23 mouse cellular contexts compared by ENCODE assay signal in genomic region chr14:121958751-121959537, GRCm38 (mm10). TPM values are rescaled to one million over a fixed set of nuclear protein-coding genes. Genes with fewer than 3 reads are reported as not detected.
DNase-seq lines count a peak whose midpoint lies in the region; ATAC-seq lines count a peak whose summit lies in the region.
"Had no signal": no experiment of that assay in that cellular context is flagged by ENCODE, and none has a peak within 500 bp of the region (broad histone marks: within the 10 kb centered on the region; RNA-seq: fewer than 3 reads in every experiment).

No protein-coding gene starts in this region.

- H3K36me3 ChIP-seq in intestine, embryonic 16.5 days (ENCODE audit: control insufficient read depth, insufficient read depth, low read length): no peaks in the 10 kb centered on the region; the same call in 1 of the 2 replicates
- peaks cover 14% of the 10 kb centered on the region for H3K36me3 ChIP-seq in splenic B cell, adult 2 months (ENCODE audit: control insufficient read depth, insufficient read depth, low read length, poor library complexity, severe bottlenecking)
- peaks cover 10% of the 10 kb centered on the region for H3K36me3 ChIP-seq in midbrain, embryonic 10.5 days
- H3K36me3 ChIP-seq: lung, embryonic 15.5 days had no signal

- H3K4me2 ChIP-seq in intestine, embryonic 16.5 days (ENCODE audit: low read depth, low read length): no peak overlapping the region
- H3K4me2 ChIP-seq: limb, embryonic 12.5 days; liver, embryonic 13.5 days; lung, embryonic 15.5 days; stomach, embryonic 15.5 days had no signal

- no peaks in the 10 kb centered on the region for H3K9me3 ChIP-seq in intestine, embryonic 16.5 days (ENCODE audit: control insufficient read depth, low read length)
- no peaks in the 10 kb centered on the region for H3K9me3 ChIP-seq in midbrain, embryonic 10.5 days (replicated peaks)
- H3K9me3 ChIP-seq: embryonic facial prominence, embryonic 10.5 days; limb, embryonic 12.5 days; liver, embryonic 13.5 days; lung, embryonic 15.5 days; megakaryocyte, embryonic 14.5 days; stomach, embryonic 15.5 days had no signal

- no peak overlapping the region for H3K27ac ChIP-seq in intestine, embryonic 16.5 days (ENCODE audit: low read length)
- H3K27ac ChIP-seq in midbrain, embryonic 10.5 days (replicated peaks): no peak overlapping the region
- H3K27ac ChIP-seq: embryonic facial prominence, embryonic 10.5 days; gastrocnemius, adult 2 months; hindbrain, postnatal 0 days; limb, embryonic 12.5 days; liver, embryonic 13.5 days; lung, embryonic 15.5 days; stomach, embryonic 15.5 days had no signal

- DNase-seq in kidney, postnatal 10 days: peak; percentile 28
- no peak for DNase-seq in kidney, postnatal 4 days
- peak; percentile 37 for DNase-seq in splenic B cell, adult 2 months (ENCODE audit: low read depth, low spot score)
- DNase-seq in midbrain, embryonic 10.5 days (ENCODE audit: low spot score): no peak
- DNase-seq: adrenal gland, adult 8-10 months; cerebellum, adult 11-12 months; cerebellum, postnatal 36 days; gastrocnemius, adult 2 months; heart, postnatal 14 days; liver, embryonic 13.5 days; retina, postnatal 1 day had no signal

- H3K4me3 ChIP-seq in intestine, embryonic 16.5 days (ENCODE audit: low read length): no peak overlapping the region
- H3K4me3 ChIP-seq in midbrain, embryonic 10.5 days: no peak overlapping the region
- H3K4me3 ChIP-seq: embryonic facial prominence, embryonic 10.5 days; gastrocnemius, adult 2 months; limb, embryonic 12.5 days; liver, embryonic 13.5 days; lung, embryonic 15.5 days; megakaryocyte, embryonic 14.5 days; stomach, embryonic 15.5 days had no signal

- peak; percentile 60 for ATAC-seq in common myeloid progenitor, adult 5-6 weeks (replicated peaks; ENCODE audit: low read depth, poor library complexity, severe bottlenecking)
- peak; percentile 63 for ATAC-seq in intestine, embryonic 16.5 days
- no peak for ATAC-seq in erythroid progenitor cell, adult 5-6 weeks (replicated peaks; ENCODE audit: low FRiP score, poor library complexity, severe bottlenecking)
- ATAC-seq: forebrain, embryonic 16.5 days; hindbrain, postnatal 0 days had no signal

- peaks cover 18% of the 10 kb centered on the region for H3K4me1 ChIP-seq in intestine, embryonic 16.5 days (ENCODE audit: control insufficient read depth, insufficient read depth, low read length)
- H3K4me1 ChIP-seq in midbrain, embryonic 10.5 days: peaks cover 4% of the 10 kb centered on the region; the same call in 1 of the 2 replicates

- no peak overlapping the region for H3K9ac ChIP-seq in intestine, embryonic 16.5 days (ENCODE audit: low read depth, low read length)
- H3K9ac ChIP-seq: limb, embryonic 12.5 days; liver, embryonic 13.5 days; lung, embryonic 15.5 days; stomach, embryonic 15.5 days had no signal

- WGBS in intestine, embryonic 16.5 days: 49% methylated on average over 10 of the region's 10 CpGs
- WGBS in midbrain, embryonic 10.5 days: 89% methylated on average over 10 of the region's 10 CpGs

- no peaks in the 10 kb centered on the region for H3K27me3 ChIP-seq in intestine, embryonic 16.5 days (replicated peaks; ENCODE audit: control insufficient read depth, insufficient read depth, low read length)
- no peaks in the 10 kb centered on the region for H3K27me3 ChIP-seq in splenic B cell, adult 2 months (ENCODE audit: control insufficient read depth, insufficient read depth, low read length, poor library complexity, severe bottlenecking)
- H3K27me3 ChIP-seq in midbrain, embryonic 10.5 days (ENCODE audit: low read depth, poor library complexity, severe bottlenecking): no peaks in the 10 kb centered on the region
- H3K27me3 ChIP-seq: limb, embryonic 12.5 days; liver, embryonic 13.5 days; lung, embryonic 15.5 days; megakaryocyte, embryonic 14.5 days; stomach, embryonic 15.5 days had no signal

RNA-seq across cellular contexts. Expression of gene Gpr183, which starts 6.1 kb away (rescaled TPM):
- 2.9 and 8.1 TPM in 2 replicates for total RNA-seq in common myeloid progenitor, adult 5-6 weeks (2017)
- 3.7 and 4.1 TPM in 2 replicates for polyA plus RNA-seq in intestine, embryonic 16.5 days (2015; fragmentation: Nextera tagmentation; extraction: Ambion mirVana)
- 2.5 and 4.3 TPM in 2 replicates for total RNA-seq in erythroid progenitor cell, adult 5-6 weeks (2015; ENCODE audit: low replicate concordance)
- total RNA-seq in erythroid progenitor cell, adult 5-6 weeks (2017; ENCODE audit: low replicate concordance): 1.2 and 1.5 TPM in 2 replicates
- polyA plus RNA-seq in midbrain, embryonic 10.5 days (2016; fragmentation: Nextera tagmentation; extraction: Ambion mirVana): 1.8 and 1.9 TPM in 2 replicates

RNA-seq across cellular contexts. Expression of gene Gpr18, which starts 43.4 kb away (rescaled TPM):
- total RNA-seq in common myeloid progenitor, adult 5-6 weeks (2017): 1.7 and 3.7 TPM in 2 replicates
- polyA plus RNA-seq in intestine, embryonic 16.5 days (2015; fragmentation: Nextera tagmentation; extraction: Ambion mirVana): 0.34 and 0.38 TPM in 2 replicates
- total RNA-seq in erythroid progenitor cell, adult 5-6 weeks (2015; ENCODE audit: low replicate concordance): 4.0 TPM in 1 of 2 replicates, not detected in the other
- total RNA-seq in erythroid progenitor cell, adult 5-6 weeks (2017; ENCODE audit: low replicate concordance): 0.64 and 2.9 TPM in 2 replicates
- 0.07 and 0.20 TPM in 2 replicates for polyA plus RNA-seq in midbrain, embryonic 10.5 days (2016; fragmentation: Nextera tagmentation; extraction: Ambion mirVana)
- total RNA-seq: gastrocnemius, adult 2 months; hindbrain, postnatal 0 days; left cerebral cortex, adult 8-10 months had no signal
- polyA plus RNA-seq: hindbrain, postnatal 0 days; kidney, embryonic 16.5 days; liver, embryonic 13.5 days had no signal

Comparison
In these comparisons a context has a peak if more than half of its experiments do, and no peak if none do; other contexts are left out.
1. DNase-seq: peak in kidney, postnatal 10 days (single experiment) and splenic B cell, adult 2 months (single experiment); none in kidney, postnatal 4 days (0 of 2) and midbrain, embryonic 10.5 days (single experiment).